Mouse (Mus musculus) kidney, adult 18-20 months (tissue): Measurements from ENCODE around the gene Smyd5.
"Not testable (repeated sequence)": the region's sequence is repeated elsewhere in the genome, so short reads cannot be mapped to it uniquely, and the experiment has no call there.

Source experiments
- DNase-seq: peaks from one replicate; pipeline ENCODE4 v3.0.0; 2021

Gene Smyd5

GRCm38 (mm10) chr6:85450140-85450539 is 18.4 kb downstream of the Smyd5 start:
- DNase-seq: not testable (repeated sequence)

DNA sequence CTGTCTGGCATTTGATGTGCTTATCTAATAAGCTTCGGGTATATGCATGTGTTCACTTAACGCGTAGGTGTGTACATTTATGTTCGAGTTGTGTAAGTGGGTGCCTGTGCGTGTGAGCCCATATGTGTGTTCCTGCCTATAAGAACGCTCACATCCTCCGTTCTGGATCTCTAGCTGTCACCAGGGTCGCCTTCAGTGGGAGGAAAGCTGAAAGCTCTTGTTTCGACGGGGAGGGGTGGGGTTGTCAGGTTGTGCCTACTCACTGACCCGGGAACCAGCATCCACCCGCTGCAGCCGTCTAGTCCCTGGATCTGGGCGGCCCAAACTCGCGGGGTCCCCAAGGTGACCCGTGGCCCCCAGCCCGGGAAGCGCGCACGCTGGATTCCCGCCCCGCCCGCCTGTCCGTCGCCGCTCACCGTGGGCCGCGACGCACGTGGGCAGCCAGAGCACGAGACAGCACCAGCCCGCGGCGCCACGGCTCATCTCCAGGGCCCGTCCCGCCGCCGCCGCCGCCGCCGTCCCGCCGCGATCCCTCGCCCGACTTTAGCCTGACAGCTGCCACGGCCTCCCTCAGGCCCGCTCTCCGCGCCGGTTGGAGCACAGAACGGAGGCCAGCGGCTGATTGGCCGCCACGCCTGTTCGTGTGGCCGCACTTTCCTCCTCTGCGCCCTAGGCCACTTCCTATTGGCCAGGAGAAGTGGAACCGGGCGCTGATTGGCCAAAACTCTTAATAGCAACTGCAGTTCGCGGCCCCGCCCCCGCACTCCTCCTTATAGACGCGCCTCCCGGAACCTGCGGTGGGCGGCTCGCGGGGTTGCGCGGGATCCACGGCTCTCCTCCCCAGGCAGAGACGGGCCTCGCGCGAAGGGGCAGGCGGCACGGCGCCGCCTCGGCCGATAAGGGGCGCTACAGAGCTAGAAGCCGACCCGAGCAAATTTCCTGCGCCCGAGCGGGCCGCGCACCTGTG is 19.2 kb downstream of the Smyd5 start, which contains the start of gene Cct7:
Cct7 (plus strand) TSS at position 818 of the 967 bp plus-strand sequence.
- peak; percentile 99 for DNase-seq

DNA sequence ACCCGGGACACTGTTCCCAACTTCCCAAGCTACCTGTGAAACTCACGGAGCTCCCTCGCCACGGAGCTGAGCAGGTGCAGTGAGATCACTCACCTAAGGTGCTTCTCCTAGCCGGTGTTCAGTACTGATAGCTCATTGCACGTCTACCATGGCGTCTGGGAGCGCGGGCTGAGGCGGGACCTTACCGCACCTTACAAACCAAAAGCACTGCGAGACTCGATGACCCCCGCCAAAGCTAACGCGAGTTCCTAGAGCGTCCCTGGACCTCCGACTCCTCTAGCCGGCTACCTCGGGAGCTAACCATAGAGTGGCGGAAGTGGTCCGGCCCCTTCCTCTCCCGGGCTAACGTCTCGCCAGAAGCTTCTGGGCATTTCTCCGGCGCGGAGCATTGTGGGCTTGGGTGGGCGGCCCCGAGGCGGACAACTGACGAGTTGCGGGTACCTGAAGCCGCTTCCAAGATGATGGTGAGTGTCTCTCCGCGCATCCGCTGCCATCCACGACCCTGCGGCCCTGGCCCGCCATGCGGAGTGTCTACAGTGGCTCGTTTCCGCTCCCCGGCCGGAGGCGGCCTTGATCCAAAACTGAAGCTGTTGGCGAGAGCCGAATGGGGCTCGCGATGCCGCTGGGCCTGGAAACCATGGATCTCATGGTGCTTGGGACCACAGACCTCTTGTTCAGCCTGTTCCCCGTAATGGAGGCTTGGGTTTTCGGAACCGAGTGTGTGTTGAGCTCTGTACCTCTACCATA is 20.0 kb downstream of the Smyd5 start, which contains the start of gene Pradc1:
Pradc1 (minus strand) TSS at position 307 of the 747 bp plus-strand sequence.
- DNase-seq: peak; percentile 98

- DNase-seq: no peak
Measured at GRCm38 (mm10) chr6:85452411-85452665, 20.5 kb downstream of the Smyd5 start.

DNA sequence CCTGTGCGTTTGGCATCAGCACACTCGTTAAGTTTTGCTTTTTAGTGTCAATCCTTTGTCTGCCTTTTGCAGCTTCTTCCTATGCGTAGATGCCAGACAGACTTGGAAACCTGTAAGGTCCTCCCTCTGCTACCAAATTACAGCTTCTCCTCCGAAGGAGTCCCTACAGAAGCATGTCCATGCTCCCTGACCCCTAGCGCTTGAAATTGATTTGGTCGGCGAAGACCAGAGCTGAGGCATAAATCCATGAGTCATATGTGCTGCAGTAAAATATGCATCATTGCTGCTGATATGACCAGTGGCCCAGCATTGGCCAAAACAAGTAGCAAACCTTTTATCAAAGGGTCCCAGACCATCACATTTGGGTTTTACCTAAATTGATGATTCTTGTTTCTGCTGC is 21.0 kb downstream of the Smyd5 start:
- DNase-seq: no peak

- DNase-seq: no peak
Measured at GRCm38 (mm10) chr6:85459621-85460020, 27.8 kb downstream of the Smyd5 start.

DNA sequence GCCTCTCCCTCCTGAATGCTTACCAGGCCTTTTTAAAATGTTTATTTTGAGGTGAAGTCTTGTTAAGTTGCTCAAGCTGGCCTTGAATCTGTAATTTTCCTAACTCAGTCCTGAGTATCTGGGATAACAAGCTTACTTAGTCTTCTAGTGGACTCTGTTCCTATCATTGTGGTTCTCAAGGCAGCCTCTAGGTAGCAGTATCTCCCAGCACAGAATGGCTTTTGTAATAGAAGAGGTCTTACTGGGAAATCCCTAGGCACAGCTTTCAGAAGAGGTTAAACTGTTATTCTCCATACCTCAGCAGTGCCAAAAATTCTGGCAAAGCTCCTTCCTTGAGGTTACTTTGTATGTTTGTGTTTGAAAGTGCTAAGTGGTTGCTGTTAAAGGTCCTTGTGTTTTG is 33.6 kb downstream of the Smyd5 start:
- DNase-seq: no peak

DNA sequence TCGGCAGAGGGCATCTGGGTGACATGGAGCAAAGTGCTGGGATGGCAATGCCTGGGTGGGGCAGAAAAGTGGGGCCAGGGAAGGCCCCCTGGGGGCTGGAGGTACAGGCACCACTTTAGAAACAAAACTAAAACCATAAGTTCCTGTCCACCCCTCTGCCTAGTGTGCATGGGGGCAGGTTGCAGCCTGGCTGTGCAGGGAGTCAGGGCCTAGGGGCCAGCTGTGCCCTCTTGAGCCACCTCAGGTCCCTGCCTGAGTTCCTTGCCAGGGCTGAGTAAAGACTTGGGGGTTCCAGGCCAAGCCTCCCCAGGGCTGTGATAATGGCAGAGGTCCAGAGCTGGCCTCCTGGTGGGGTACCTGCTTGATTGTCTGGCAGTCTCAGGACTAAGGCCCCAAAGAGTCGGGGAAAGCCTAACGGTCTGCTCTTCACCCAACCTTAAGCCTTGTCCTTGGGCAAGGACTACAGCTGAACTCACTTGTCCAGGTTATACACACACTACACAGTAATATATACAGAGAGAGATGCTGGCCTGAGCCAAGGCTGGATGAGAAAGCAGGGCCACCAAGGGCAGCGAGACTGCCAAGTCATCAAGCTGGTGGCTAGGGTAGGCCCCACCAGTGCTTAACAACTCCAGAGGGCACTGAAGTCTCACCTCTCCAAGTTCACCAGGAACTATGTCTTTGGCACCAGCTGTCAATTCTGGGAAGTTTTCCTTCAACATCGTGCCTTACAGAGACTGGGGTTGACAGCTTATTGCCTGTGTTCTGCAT is 38.1 kb downstream of the Smyd5 start:
- no peak for DNase-seq

GRCm38 (mm10) chr6:85471962-85472361 is 40.2 kb downstream of the Smyd5 start:
- DNase-seq: no peak

DNA sequence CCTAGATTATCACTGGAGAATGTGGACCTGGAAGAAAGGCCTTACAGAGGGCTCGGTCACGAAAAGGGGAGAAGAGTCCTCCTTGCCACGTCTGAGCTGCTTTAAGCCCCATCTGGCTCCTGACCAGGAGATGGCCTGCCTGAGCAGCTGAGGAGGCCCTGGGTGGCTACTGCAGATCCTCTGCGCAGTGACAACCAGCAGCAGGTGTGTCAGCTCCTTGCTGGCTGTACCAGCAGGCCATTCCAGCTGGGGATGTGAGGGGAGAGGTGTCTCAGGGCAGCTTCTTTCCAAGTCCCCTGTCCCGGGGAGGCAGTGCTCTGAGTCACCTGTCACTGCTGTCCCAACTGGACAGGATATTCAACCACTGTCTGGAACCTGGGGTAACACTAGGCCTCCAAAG is 40.8 kb downstream of the Smyd5 start:
- no peak for DNase-seq

GRCm38 (mm10) chr6:85475581-85475980 is 43.8 kb downstream of the Smyd5 start:
- no peak for DNase-seq

DNA sequence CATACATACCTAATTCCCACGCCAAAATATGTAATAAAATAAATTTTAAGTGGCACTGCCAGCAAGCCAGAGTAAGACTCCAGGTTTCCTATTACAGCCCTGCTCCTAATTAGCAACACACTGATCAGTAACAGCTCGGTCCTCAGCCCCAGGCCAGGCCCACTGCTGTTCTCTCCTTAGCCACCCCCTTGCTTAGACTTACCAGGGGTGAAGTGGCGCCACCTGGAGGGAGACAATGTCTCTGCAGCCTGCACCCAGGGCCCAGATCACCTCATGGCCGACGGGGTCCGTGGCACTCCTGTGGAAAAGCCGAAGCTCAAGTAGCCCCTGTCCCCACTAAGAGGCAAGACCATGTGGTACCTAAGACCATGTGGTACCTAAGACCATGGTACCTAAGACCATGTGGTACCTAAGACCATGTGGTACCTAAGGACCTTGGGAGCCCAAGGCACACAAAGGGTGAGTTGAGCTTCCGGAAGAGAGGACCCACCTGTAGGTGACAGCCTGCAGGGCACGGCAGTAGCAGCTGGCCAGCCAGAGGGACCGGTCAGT is 45.7 kb downstream of the Smyd5 start:
- no peak for DNase-seq

- DNase-seq: no peak
Measured at GRCm38 (mm10) chr6:85478416-85478815, 46.6 kb downstream of the Smyd5 start.

DNA sequence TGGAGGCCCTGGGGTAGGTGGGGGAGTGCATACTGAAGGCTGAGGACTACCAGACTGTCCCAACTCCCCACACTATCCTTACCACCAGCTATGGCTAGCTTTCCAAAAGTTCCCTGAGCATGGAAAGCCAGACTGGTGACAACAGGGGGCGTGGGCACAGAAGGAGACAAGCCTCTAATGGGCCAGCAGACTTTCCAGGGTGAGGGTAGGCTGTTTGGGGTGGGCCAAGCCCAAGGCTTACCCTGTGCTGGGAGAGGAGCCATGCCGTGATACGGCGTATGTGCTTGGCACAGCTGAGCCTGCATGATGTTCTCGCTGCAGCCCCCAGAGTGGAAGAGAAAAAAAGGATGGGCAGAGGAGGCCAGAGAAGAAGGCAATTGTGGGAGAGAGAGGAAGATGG is 48.2 kb downstream of the Smyd5 start:
- no peak for DNase-seq

DNA sequence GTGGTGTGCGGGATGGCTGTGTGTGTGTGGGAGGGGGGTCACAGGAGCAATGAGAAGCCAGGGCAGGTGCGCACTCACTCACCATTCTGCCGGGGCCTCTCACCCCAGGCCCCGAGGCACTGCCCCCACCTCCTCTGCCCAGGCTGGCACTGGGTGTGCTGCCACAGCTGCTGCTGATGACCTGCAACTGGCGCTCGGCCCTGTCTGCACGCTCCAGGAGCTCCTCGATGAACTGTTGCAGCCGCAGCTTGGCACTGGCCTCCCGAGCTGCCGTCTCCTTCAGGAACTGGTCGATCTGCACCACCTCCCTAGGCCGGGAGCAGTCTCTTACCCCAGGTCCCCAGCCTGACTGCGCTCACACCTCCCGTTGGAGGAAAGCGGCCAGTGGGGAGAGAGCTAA is 48.9 kb downstream of the Smyd5 start:
- no peak for DNase-seq

GRCm38 (mm10) chr6:85483843-85484721 is 52.3 kb downstream of the Smyd5 start:
- no peak for DNase-seq

DNA sequence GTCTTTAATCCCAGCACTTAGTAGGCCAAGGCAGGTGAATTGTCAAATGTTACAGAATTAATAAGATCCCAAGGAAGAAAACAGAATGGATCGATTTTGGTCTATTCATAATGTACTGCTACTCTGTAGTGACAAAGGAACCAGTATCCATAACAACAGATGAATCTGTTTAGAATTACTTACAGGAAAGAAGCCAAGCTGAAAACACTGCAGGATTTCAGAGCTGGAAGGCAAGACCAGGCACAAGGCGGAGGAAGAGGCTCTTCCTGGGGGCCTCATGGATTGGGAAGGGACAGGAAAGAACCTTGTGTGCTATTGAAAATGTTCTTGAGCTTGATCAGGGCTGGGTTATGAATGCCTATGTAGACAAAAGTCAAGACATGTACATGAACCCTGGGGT is 53.9 kb downstream of the Smyd5 start:
- DNase-seq: no peak

GRCm38 (mm10) chr6:85488510-85488909 is 56.7 kb downstream of the Smyd5 start:
- no peak for DNase-seq

GRCm38 (mm10) chr6:85489717-85490116 is 57.9 kb downstream of the Smyd5 start:
- DNase-seq: no peak

- DNase-seq: no peak
Measured at GRCm38 (mm10) chr6:85490252-85490651, 58.5 kb downstream of the Smyd5 start.

- no peak for DNase-seq
Measured at GRCm38 (mm10) chr6:85491606-85492005, 59.8 kb downstream of the Smyd5 start.
